Mouse (Mus musculus): ENCODE results near the gene Nae1. TPM values are rescaled to one million over a fixed set of nuclear protein-coding genes. Genes with fewer than 3 reads are reported as not detected.
A peak's percentile ranks its signal among the peaks of the same experiment; 100 is the strongest.

The Nae1 gene
- total RNA-seq, 1 experiment from 2014 or later = 95.4 TPM

DNA sequence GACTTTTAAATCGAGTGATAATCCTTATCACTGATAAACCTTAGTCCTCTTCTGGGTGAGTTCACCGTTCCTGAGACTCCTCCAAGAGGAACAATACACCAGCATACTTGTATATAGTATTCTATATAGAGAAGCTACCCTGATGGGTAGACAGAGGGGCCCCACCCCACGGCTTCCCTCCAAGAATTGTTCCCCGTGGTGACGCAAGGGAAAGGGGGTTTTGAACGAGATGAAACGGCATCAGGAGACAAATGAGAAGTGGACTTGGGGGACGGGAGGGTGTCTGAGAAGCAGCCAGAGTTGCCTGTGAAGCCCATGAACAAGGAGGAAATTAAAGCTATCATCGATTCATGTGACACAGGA, 323 bp upstream of the Nae1 start:
- ATAC-seq (replicated peaks; ENCODE audit: low read depth, poor library complexity, severe bottlenecking) = peak; percentile 73

DNA sequence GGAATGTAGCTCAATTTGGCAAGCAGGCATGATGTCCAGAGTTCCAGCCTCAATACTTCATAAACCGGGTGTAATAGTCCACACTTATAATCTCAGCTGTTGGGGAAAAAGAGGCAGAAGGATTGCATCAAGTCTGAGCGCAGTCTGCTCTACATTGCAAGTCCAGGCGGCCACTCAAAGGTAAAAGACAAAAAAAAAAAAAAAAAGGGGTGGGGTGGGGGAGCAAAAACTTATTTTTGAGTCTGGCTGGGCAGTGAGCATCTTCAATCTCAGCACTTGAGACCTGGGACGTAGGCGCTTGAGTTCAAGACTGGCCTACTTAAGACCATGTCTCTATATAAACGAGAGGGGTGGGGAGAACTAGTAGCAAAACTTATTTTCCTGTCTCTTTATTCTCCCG, 886 bp downstream of the Nae1 start:
- no peak for ATAC-seq (replicated peaks; ENCODE audit: low read depth, poor library complexity, severe bottlenecking)

DNA sequence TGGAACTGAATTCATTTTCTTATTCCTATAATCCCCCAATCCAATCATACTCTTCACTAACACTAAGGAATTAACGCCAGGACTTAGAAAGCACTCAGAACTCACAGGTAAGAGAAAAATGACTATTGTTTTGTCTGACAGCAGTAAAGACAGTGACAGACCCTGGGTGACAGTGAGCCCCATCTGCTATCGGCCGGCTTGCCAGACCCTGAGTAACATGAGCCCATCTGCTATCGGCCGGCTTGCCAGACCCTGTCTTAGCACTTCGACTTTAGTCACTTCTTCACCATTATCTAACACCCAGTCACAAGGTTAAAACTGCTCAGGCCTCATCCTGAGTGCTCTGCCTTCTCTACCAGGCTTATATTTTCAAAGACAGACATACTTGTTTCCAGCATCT, 4.8 kb downstream of the Nae1 start:
- ATAC-seq (replicated peaks; ENCODE audit: low read depth, poor library complexity, severe bottlenecking) = no peak

GRCm38 (mm10) chr8:104517872-104518271, 16.6 kb downstream of the Nae1 start:
- no peak for ATAC-seq (replicated peaks; ENCODE audit: low read depth, poor library complexity, severe bottlenecking)

GRCm38 (mm10) chr8:104510134-104510533, 24.3 kb downstream of the Nae1 start:
- ATAC-seq (replicated peaks; ENCODE audit: low read depth, poor library complexity, severe bottlenecking) = no peak

DNA sequence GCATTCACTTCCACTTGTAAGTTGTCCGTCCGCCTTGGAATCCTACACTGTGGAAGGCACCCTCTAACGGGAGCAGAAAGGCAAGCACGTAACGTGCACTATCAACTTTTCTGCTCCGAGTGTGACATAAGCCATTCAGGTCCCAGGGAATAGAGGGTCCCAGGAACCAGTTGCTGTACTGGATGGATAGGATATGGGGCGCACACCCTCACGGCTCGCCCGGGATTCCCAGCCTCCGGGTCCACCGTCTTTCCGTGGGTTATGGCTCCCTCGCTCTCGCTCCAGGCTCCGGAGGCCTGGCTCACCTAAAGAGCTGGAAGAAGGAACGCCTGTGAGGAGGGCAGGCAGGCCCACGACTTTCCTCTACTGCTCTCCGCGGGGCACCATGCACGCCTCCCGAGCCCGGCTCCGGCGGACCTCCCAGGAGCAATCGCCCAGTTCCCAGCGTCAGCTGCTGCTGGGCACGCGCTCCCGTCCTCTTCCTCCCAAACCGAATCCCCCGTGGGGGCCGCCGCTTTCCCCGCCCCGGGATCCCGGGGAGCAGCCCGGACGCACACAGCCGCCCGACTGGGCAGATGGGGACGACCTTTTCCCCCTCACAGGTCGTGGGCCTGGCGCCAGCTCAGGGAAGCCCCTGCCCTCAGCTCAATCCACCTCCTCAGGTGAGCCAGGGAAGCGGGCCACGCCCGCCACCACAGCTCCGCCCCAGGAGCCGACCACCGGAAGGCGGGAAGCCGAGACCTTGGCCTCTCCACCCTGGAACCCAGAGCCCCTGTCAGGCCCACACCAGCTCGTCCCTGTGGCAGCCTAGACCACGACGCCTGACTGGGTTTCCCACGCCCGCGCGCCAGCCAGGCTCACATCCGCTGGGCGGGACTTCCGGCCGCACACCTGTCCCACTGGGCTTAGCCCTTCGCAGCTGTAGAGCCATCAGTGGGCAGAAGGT, 25.1 kb downstream of the Nae1 start, which contains the start of gene Terb1:
Gene Terb1, minus strand, starts transcription at position 850 of the 946 bp plus-strand sequence.
- peak; percentile 67 for ATAC-seq (replicated peaks; ENCODE audit: low read depth, poor library complexity, severe bottlenecking)

DNA sequence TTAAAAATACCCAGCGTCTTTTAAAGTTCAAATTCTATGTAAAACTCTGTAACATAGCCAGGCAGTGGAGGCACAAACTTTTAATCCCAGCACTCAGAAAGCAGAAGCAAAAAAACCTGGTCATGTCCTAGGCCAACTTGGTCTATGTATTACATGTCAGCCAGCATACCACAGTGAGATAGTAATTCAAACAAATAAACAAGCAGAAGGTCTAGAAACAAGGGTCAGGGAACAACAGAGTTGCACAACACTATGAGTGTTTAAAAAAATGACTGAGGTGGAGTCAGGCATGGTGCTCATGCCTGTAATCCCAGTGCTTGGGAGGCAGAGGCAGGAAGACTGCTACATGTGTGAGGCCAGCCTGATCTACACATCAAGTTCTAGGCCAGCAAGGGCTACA, 55.3 kb downstream of the Nae1 start:
- no peak for ATAC-seq (replicated peaks; ENCODE audit: low read depth, poor library complexity, severe bottlenecking)

DNA sequence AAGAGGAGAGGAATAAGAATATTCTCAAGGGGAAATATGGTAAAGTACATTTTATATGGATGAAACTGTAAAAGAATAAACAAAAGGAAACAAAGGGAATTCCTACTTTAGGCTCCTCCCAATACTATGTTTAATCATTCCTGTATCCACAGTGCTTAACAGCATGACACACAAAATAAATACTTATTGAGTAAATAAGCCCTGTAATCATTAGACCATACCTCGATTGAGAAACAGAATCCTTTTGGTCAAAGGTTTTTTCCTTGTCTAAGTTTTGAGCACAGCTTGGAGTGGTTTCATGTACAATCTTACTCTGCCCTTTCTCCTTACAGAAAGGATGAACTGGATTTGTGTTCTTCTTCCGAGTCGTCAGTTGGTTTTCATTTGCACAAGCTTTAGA, 62.0 kb downstream of the Nae1 start:
- no peak for ATAC-seq (replicated peaks; ENCODE audit: low read depth, poor library complexity, severe bottlenecking)

- no peak for ATAC-seq (replicated peaks; ENCODE audit: low read depth, poor library complexity, severe bottlenecking)
Measured at GRCm38 (mm10) chr8:104467463-104467862, 67.0 kb downstream of the Nae1 start.

Other genes starting within 250 kb of the Nae1 start
- not detected in 2 replicates for gene Cmtm2a, start 241.5 kb downstream of the Nae1 start, total RNA-seq (2017)
- gene Gm45711, start 224.6 kb downstream of the Nae1 start, total RNA-seq (2017) = not detected in 2 replicates
- not detected in 2 replicates for gene Cmtm1, start 224.5 kb downstream of the Nae1 start, total RNA-seq (2017)
- not detected in 2 replicates for gene Gm11020, start 213.1 kb downstream of the Nae1 start, total RNA-seq (2017)
- not detected in 2 replicates for gene Cmtm2b, start 212.4 kb downstream of the Nae1 start, total RNA-seq (2017)
- 10.9 and 15.3 TPM in 2 replicates for gene Cmtm3, start 195.2 kb downstream of the Nae1 start, total RNA-seq (2017)
- 1.8 TPM in 2 replicates for gene Cmtm4, start 138.8 kb downstream of the Nae1 start, total RNA-seq (2017)
- gene Dync1li2, start 91.6 kb downstream of the Nae1 start, total RNA-seq (2017) = 48.1 and 57.4 TPM in 2 replicates
- not detected in 2 replicates for gene Terb1, start 24.7 kb downstream of the Nae1 start, total RNA-seq (2017)
- 0.41 TPM in 1 of 2 replicates, not detected in the other for gene Car7, start 52 bp upstream of the Nae1 start, total RNA-seq (2017)
- 9.8 and 12.4 TPM in 2 replicates for gene Pdp2, start 56.8 kb upstream of the Nae1 start, total RNA-seq (2017)
- gene Cdh16, start 89.8 kb upstream of the Nae1 start, total RNA-seq (2017) = not detected in 2 replicates
- gene Rrad, start 96.7 kb upstream of the Nae1 start, total RNA-seq (2017) = 3.1 and 4.8 TPM in 2 replicates
- gene Ciao2b, start 107.3 kb upstream of the Nae1 start, total RNA-seq (2017) = 25.8 and 28.0 TPM in 2 replicates
- gene Ces2a, start 199.4 kb upstream of the Nae1 start, total RNA-seq (2017) = not detected in 2 replicates

Measured in common myeloid progenitor, adult 5-6 weeks (primary cell).